Mouse (Mus musculus) kidney, adult 2 months (tissue): Measurements from ENCODE around the gene Spred1. TPM values are rescaled to one million over a fixed set of nuclear protein-coding genes. Genes with fewer than 3 reads are reported as not detected.

Experiments
- DNase-seq: peaks from one replicate; pipeline ENCODE4 v3.0.0; 2021
- H3K27ac ChIP-seq: fragments of 200-500 bp; 2 replicates; pipeline ENCODE4 v1.5.1; 2012; ENCODE audit warnings: low read depth, low read length, control low read depth, inconsistent platforms; ENCODE audit not compliant: insufficient read depth
- H3K27me3 ChIP-seq: fragments of 200-500 bp; replicated peaks from 2 replicates; pipeline ENCODE4 v1.6.1; 2012; ENCODE audit warnings: mild to moderate bottlenecking, moderate library complexity, low read length, inconsistent platforms; ENCODE audit not compliant: control insufficient read depth, insufficient read depth
- H3K36me3 ChIP-seq: fragments of 200-500 bp; 2 replicates; pipeline ENCODE4 v1.6.1; 2012; ENCODE audit warnings: mild to moderate bottlenecking, moderate library complexity, low read length, inconsistent platforms; ENCODE audit not compliant: control insufficient read depth, insufficient read depth
- H3K4me1 ChIP-seq: fragments of 200-500 bp; 2 replicates; pipeline ENCODE4 v1.6.1; 2011; ENCODE audit warnings: low read length; ENCODE audit not compliant: control insufficient read depth, insufficient read depth
- H3K4me3 ChIP-seq: fragments of 200-500 bp; 2 replicates; pipeline ENCODE4 v1.5.1; 2011; ENCODE audit warnings: mild to moderate bottlenecking, low read depth, low read length, control low read depth; ENCODE audit not compliant: insufficient read depth
- CTCF ChIP-seq: fragments of 200-500 bp; conservative IDR thresholded peaks from 2 replicates; pipeline ENCODE4 v1.5.1; 2011; ENCODE audit warnings: low read depth, mild to moderate bottlenecking, control low read depth, low read length, moderate library complexity, mixed read lengths; ENCODE audit not compliant: insufficient read depth, insufficient read length
- POLR2A ChIP-seq: fragments of 200-500 bp; IDR thresholded peaks from one replicate; pipeline ENCODE4 v1.6.1; 2011; ENCODE audit warnings: low read depth, low read length, control low read depth
- WGBS: fragments of 180-500 bp; shearing (Covaris S2); methylation state at CpG from one replicate; pipeline ENCODE4 v1.1.7; 2018; 5-methylcytosine and 5-hydroxymethylcytosine counted together
- polyA plus RNA-seq: library from polyadenylated mRNA; depleted of rRNA; stranded (reverse); fragments of >200 nt; gene quantifications from 2 replicates; pipeline ENCODE4 v1.2.3, GENCODE M21; 2012

Spred1 gene
- polyA plus RNA-seq, 1 experiment, result 5.2 TPM

GRCm38 (mm10) chr2:117087458-117087820 lies 33.7 kb upstream of the Spred1 start:
- H3K27me3 ChIP-seq, result no peaks in the 10 kb centered on the region; the same call in 1 of the 2 replicates
- peaks cover 3% of the 10 kb centered on the region; the same call in 1 of the 2 replicates for H3K4me1 ChIP-seq
- WGBS, result 32% methylated on average over 4 of the region's 4 CpGs
- no peak overlapping the region for H3K4me3 ChIP-seq
- no peaks in the 10 kb centered on the region for H3K36me3 ChIP-seq
- H3K27ac ChIP-seq, result no peak overlapping the region
- peak; percentile 33 for DNase-seq
- TF ChIP-seq POLR2A (no peak), CTCF (no peak)

- H3K27me3 ChIP-seq, result no peaks in the 10 kb centered on the region; the same call in 1 of the 2 replicates
- H3K27ac ChIP-seq, result no peak overlapping the region
- peaks cover 3% of the 10 kb centered on the region; the same call in 1 of the 2 replicates for H3K4me1 ChIP-seq
- TF ChIP-seq CTCF (no peak), POLR2A (no peak)
- DNase-seq, result no peak
- no peak overlapping the region for H3K4me3 ChIP-seq
- 93% methylated on average over 1 of the region's 1 CpGs for WGBS
- no peaks in the 10 kb centered on the region for H3K36me3 ChIP-seq
Observed at GRCm38 (mm10) chr2:117089482-117089881, 31.7 kb upstream of the Spred1 start.

DNA sequence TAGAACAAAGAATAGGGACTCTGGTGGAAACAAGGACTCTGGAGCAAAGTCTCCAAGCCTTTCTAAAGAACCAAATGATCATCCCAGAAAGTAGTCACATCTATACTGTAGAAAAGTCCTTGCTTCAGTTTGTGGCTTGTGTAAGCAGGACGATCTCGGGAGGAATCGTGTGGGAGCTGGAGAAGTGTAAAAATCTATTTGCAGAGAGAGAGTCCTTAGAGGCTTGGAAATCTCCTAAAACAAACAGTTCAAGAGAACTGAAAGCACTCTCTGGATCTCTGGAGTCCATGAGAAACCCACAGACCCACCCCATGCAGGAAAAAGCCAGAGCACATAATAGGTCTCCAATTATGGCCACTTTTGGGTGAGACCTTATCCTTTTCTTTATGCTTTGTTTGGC lies 31.1 kb upstream of the Spred1 start:
- WGBS, result 53% methylated on average over 3 of the region's 3 CpGs
- no peak for TF ChIP-seq POLR2A
- Histone ChIP-seq H3K4me3 (no peak overlapping the region), H3K4me1 (peaks cover 3% of the 10 kb centered on the region; the same call in 1 of the 2 replicates), H3K36me3 (no peaks in the 10 kb centered on the region), H3K27ac (no peak overlapping the region), H3K27me3 (no peaks in the 10 kb centered on the region; the same call in 1 of the 2 replicates)
- no peak for DNase-seq

- 13% methylated on average over 2 of the region's 2 CpGs for WGBS
- TF ChIP-seq POLR2A (no peak), CTCF (no peak)
- Histone ChIP-seq H3K36me3 (no peaks in the 10 kb centered on the region), H3K27me3 (no peaks in the 10 kb centered on the region), H3K4me1 (no peaks in the 10 kb centered on the region), H3K4me3 (no peak overlapping the region), H3K27ac (no peak overlapping the region)
- peak; percentile 35 for DNase-seq
Observed at GRCm38 (mm10) chr2:117092946-117093401, 28.2 kb upstream of the Spred1 start.

DNA sequence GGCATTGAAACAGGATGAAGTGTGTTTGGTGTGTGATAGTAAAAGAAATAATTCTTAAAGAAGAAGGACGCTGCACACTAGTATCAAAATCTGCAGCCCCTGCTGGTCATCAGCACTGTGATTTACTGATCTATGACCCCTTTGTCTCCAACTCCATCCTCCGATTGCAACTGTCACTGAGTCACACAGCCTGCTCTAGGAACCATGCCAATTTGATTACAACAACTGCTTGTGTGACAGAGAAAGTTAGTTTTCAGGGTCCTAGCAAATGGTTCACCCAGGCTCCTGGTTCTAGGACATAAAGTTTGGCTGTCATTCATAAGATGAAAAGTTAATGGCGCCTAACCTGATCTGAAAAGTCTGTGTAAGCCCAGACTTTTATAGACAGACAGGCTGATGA lies 25.7 kb upstream of the Spred1 start:
- Histone ChIP-seq H3K36me3 (no peaks in the 10 kb centered on the region), H3K27me3 (no peaks in the 10 kb centered on the region), H3K27ac (no peak overlapping the region), H3K4me3 (no peak overlapping the region), H3K4me1 (no peaks in the 10 kb centered on the region)
- no peak for TF ChIP-seq POLR2A
- no peak for TF ChIP-seq CTCF
- WGBS, result 56% methylated on average over 3 of the region's 3 CpGs
- DNase-seq, result no peak

GRCm38 (mm10) chr2:117097305-117097704 lies 23.9 kb upstream of the Spred1 start:
- Histone ChIP-seq H3K4me3 (no peak overlapping the region), H3K27ac (no peak overlapping the region), H3K4me1 (no peaks in the 10 kb centered on the region), H3K27me3 (no peaks in the 10 kb centered on the region), H3K36me3 (no peaks in the 10 kb centered on the region)
- no peak for DNase-seq
- no peak for TF ChIP-seq POLR2A
- no peak for TF ChIP-seq CTCF
- 90% methylated on average over 5 of the region's 5 CpGs for WGBS

DNA sequence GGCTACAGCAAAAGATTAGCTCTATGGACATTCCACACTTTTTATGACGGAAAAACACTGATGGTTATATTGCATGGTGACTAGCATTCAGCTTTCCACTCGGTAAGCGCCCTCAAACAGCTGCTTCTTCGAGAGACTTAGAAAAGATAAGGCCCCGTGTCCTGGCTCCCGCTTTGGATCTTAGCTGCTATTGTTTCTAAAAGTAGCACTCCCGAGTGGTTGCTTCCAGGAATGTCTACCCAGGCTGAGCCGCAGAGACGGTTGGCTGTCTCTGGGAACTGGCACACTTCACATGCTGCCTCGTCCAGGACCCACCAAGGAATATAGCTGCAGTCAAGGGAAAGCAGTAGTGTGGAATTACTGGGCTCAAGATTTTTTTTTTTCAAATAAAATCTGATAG lies 21.9 kb upstream of the Spred1 start:
- Histone ChIP-seq H3K27me3 (no peaks in the 10 kb centered on the region), H3K27ac (no peak overlapping the region), H3K4me1 (no peaks in the 10 kb centered on the region), H3K4me3 (no peak overlapping the region), H3K36me3 (no peaks in the 10 kb centered on the region)
- 60% methylated on average over 10 of the region's 10 CpGs for WGBS
- no peak for DNase-seq
- no peak for TF ChIP-seq CTCF
- no peak for TF ChIP-seq POLR2A
